Mouse (Mus musculus): ENCODE measurements around the gene Ccnd3. TPM values are rescaled to one million over a fixed set of nuclear protein-coding genes. Genes with fewer than 3 reads are reported as not detected.
A peak's percentile ranks its signal among the peaks of the same experiment; 100 is the strongest.

Ccnd3 gene
- polyA plus RNA-seq, 1 experiment from 2014 or later = 60.6 TPM

GRCm38 (mm10) chr17:47506042-47506441 lies 1.2 kb downstream of the Ccnd3 start:
- WGBS = 91% methylated on average over 1 of the region's 1 CpGs
- H3K27ac ChIP-seq (ENCODE audit: low read depth, low read length) = no peak overlapping the region

DNA sequence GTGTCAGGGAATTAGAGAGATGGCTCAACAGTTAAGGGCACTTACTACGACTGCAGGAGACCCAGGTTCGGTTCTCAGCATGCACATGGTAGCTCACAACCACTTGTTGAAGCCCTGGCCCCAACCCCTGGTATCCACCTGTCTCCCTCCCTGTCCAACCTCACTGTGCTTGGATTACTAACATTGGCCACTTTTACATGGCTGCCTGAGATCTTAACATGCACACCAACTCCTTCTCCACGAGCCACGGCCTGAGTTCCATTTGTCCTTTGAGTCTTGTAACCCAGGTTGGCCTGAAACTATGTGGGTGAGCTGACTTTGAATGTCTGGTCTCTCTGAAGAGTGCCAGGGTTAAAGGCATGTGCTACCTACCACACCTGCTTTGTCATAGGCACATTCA lies 1.8 kb downstream of the Ccnd3 start:
- no peak for ATAC-seq
- Histone ChIP-seq H3K4me3 (ENCODE audit: low read depth, low read length) (no peak overlapping the region), H3K27me3 (replicated peaks; ENCODE audit: control insufficient read depth, insufficient read depth, low read length) (no peaks in the 10 kb centered on the region), H3K9ac (ENCODE audit: low read length) (no peak overlapping the region), H3K36me3 (ENCODE audit: control insufficient read depth, insufficient read depth, low read length) (no peaks in the 10 kb centered on the region), H3K27ac (ENCODE audit: low read depth, low read length) (no peak overlapping the region), H3K9me3 (replicated peaks; ENCODE audit: control insufficient read depth, low read length) (no peaks in the 10 kb centered on the region), H3K4me1 (ENCODE audit: control insufficient read depth, insufficient read depth, low read length) (no peaks in the 10 kb centered on the region; the same call in 1 of the 2 replicates), H3K4me2 (ENCODE audit: low read length) (no peak overlapping the region)
- DNase-seq (ENCODE audit: low spot score) = no peak
- WGBS = 91% methylated on average over 4 of the region's 4 CpGs

More at GRCm38 (mm10) chr17:47506042-47506441, 1.2 kb downstream of the Ccnd3 start:
- Histone ChIP-seq H3K4me1 (ENCODE audit: control insufficient read depth, insufficient read depth, low read length) (peaks cover 6% of the 10 kb centered on the region), H3K27me3 (replicated peaks; ENCODE audit: control insufficient read depth, insufficient read depth, low read length) (no peaks in the 10 kb centered on the region), H3K9ac (ENCODE audit: low read length) (no peak overlapping the region), H3K9me3 (replicated peaks; ENCODE audit: control insufficient read depth, low read length) (no peaks in the 10 kb centered on the region), H3K4me3 (ENCODE audit: low read depth, low read length) (no peak overlapping the region), H3K4me2 (ENCODE audit: low read length) (no peak overlapping the region), H3K36me3 (ENCODE audit: control insufficient read depth, insufficient read depth, low read length) (no peaks in the 10 kb centered on the region)
- ATAC-seq (no peak), DNase-seq (ENCODE audit: low spot score) (no peak)

DNA sequence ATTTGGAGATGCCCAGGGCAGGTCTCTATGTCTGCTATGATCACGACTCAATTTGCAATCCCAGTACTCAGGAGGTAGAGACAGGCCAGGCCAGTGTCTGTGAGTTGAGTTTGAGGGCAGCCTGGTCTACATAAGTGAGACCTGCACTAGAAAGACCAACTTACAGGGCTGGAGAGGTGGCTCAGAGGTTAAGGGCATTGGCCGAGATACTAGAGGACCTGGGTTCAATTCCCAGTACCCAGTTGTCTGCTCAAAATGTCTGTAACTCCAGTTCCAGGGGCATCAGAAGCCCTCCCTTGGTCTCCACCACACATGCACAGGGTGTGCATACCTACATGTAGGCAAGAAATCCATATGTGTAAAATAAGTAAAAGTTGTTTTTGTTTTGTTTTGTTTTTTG lies 2.7 kb downstream of the Ccnd3 start:
- no peaks in the 10 kb centered on the region for H3K27me3 ChIP-seq (replicated peaks; ENCODE audit: control insufficient read depth, insufficient read depth, low read length)
- no peak for ATAC-seq
- no peaks in the 10 kb centered on the region for H3K36me3 ChIP-seq (ENCODE audit: control insufficient read depth, insufficient read depth, low read length)
- DNase-seq (ENCODE audit: low spot score) = no peak
- no peak overlapping the region for H3K9ac ChIP-seq (ENCODE audit: low read length)
- H3K4me2 ChIP-seq (ENCODE audit: low read length) = no peak overlapping the region
- no peaks in the 10 kb centered on the region; the same call in 1 of the 2 replicates for H3K4me1 ChIP-seq (ENCODE audit: control insufficient read depth, insufficient read depth, low read length)
- H3K4me3 ChIP-seq (ENCODE audit: low read depth, low read length) = no peak overlapping the region
- WGBS = 89% methylated on average over 2 of the region's 2 CpGs
- no peaks in the 10 kb centered on the region for H3K9me3 ChIP-seq (replicated peaks; ENCODE audit: control insufficient read depth, low read length)
- H3K27ac ChIP-seq (ENCODE audit: low read depth, low read length) = no peak overlapping the region

DNA sequence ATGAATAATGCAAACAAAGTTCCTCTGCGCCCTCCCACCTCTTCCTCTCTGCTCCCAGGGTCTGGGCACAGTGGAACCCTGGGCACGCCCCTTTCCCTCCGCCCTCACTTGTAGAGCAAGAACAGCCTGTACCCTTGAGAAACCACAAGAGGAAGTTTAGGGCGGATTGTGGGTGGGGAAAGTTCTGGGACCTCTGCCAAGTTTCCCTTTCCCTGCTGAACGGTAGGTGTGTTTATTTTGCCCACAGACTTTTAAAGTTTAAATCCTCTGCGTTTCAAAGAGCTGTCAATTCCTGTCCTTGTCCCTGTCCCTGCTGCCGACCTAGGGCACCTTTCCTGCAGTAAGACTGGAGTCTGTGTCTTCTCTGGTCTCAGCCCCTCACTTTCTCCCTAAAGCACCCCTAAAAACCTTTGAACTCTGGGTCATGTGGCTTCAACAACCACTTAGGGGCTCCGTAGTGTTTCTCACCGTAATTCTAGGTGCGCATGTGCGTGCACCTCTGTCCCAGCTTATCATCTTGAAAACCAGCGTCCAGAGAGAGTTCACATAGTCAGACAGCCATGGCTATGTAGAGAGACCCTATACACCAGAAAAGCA lies 3.3 kb downstream of the Ccnd3 start:
- DNase-seq (ENCODE audit: low spot score) = peak; percentile 73

GRCm38 (mm10) chr17:47509031-47509705 lies 4.3 kb downstream of the Ccnd3 start:
- H3K4me3 ChIP-seq (ENCODE audit: low read depth, low read length) = no peak overlapping the region
- no peaks in the 10 kb centered on the region for H3K27me3 ChIP-seq (replicated peaks; ENCODE audit: control insufficient read depth, insufficient read depth, low read length)
- H3K9ac ChIP-seq (ENCODE audit: low read length) = no peak overlapping the region
- ATAC-seq = no peak
- no peaks in the 10 kb centered on the region for H3K36me3 ChIP-seq (ENCODE audit: control insufficient read depth, insufficient read depth, low read length)
- no peak for DNase-seq (ENCODE audit: low spot score)
- WGBS = 49% methylated on average over 9 of the region's 9 CpGs
- H3K4me2 ChIP-seq (ENCODE audit: low read length) = no peak overlapping the region
- no peaks in the 10 kb centered on the region for H3K9me3 ChIP-seq (replicated peaks; ENCODE audit: control insufficient read depth, low read length)
- H3K27ac ChIP-seq (ENCODE audit: low read depth, low read length) = no peak overlapping the region
- no peaks in the 10 kb centered on the region; the same call in 1 of the 2 replicates for H3K4me1 ChIP-seq (ENCODE audit: control insufficient read depth, insufficient read depth, low read length)

More for the DNA sequence above, 3.3 kb downstream of the Ccnd3 start:
- Histone ChIP-seq H3K4me2 (ENCODE audit: low read length) (no peak overlapping the region), H3K4me3 (ENCODE audit: low read depth, low read length) (no peak overlapping the region), H3K27ac (ENCODE audit: low read depth, low read length) (no peak overlapping the region), H3K36me3 (ENCODE audit: control insufficient read depth, insufficient read depth, low read length) (no peaks in the 10 kb centered on the region), H3K9ac (ENCODE audit: low read length) (no peak overlapping the region), H3K9me3 (replicated peaks; ENCODE audit: control insufficient read depth, low read length) (no peaks in the 10 kb centered on the region), H3K27me3 (replicated peaks; ENCODE audit: control insufficient read depth, insufficient read depth, low read length) (no peaks in the 10 kb centered on the region), H3K4me1 (ENCODE audit: control insufficient read depth, insufficient read depth, low read length) (no peaks in the 10 kb centered on the region; the same call in 1 of the 2 replicates)
- ATAC-seq = no peak
- WGBS = 41% methylated on average over 12 of the region's 12 CpGs

- Histone ChIP-seq H3K4me3 (ENCODE audit: low read depth, low read length) (no peak overlapping the region), H3K36me3 (ENCODE audit: control insufficient read depth, insufficient read depth, low read length) (no peaks in the 10 kb centered on the region), H3K27me3 (replicated peaks; ENCODE audit: control insufficient read depth, insufficient read depth, low read length) (no peaks in the 10 kb centered on the region), H3K9me3 (replicated peaks; ENCODE audit: control insufficient read depth, low read length) (no peaks in the 10 kb centered on the region), H3K4me1 (ENCODE audit: control insufficient read depth, insufficient read depth, low read length) (no peaks in the 10 kb centered on the region), H3K4me2 (ENCODE audit: low read length) (peak overlapping the region; percentile 24; the same call in 1 of the 2 replicates), H3K9ac (ENCODE audit: low read length) (peak overlapping the region; percentile 25; the same call in 1 of the 2 replicates), H3K27ac (ENCODE audit: low read depth, low read length) (no peak overlapping the region)
- ATAC-seq = peak; percentile 92
- 16% methylated on average over 25 of the region's 25 CpGs for WGBS
- DNase-seq (ENCODE audit: low spot score) = peak; percentile 94
These were observed 6.5 kb downstream of the Ccnd3 start for GRCm38 (mm10) chr17:47511111-47512020.

DNA sequence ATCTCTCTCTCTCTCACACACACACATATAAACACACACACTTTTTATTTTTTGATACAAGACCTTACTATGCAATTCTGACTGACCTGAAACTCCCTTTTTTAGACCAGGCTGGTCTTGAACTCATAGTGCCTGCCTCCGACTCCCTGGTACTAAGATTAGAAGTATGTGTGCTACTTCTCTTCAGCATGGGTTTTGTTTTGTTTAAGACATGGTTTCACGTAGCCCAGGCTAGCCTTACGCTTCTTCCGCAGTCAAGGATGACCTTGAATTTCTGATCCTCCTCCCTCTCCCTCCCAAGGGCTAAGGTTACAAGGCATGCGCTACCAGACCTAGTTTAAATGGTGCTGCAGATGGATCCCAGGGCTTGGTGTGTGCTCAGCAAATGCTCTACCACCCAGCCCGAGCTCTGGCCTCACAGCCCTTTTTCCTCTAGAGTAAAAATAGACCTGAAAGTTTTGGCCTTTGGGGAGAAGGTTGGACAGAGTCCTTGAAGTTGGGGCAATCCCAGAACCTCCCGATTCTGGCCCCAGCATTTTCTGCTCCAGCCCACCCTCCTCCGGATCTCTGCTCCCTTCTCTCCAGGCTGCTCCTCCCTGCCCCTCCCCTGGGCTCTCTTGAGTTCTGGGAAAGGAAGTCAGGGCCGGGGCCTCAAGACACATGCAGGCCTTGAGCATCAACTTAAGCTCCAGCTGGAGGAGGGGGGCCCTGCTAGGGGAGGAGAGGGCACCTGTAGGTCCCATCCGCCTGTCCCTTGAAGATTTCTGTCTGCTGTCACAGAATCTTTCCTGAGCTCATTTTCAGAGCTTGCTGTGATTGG lies 8.3 kb downstream of the Ccnd3 start:
- Histone ChIP-seq H3K36me3 (ENCODE audit: control insufficient read depth, insufficient read depth, low read length) (no peaks in the 10 kb centered on the region), H3K27me3 (replicated peaks; ENCODE audit: control insufficient read depth, insufficient read depth, low read length) (no peaks in the 10 kb centered on the region), H3K4me1 (ENCODE audit: control insufficient read depth, insufficient read depth, low read length) (no peaks in the 10 kb centered on the region), H3K9ac (ENCODE audit: low read length) (no peak overlapping the region), H3K4me2 (ENCODE audit: low read length) (no peak overlapping the region), H3K9me3 (replicated peaks; ENCODE audit: control insufficient read depth, low read length) (no peaks in the 10 kb centered on the region), H3K4me3 (ENCODE audit: low read depth, low read length) (no peak overlapping the region), H3K27ac (ENCODE audit: low read depth, low read length) (no peak overlapping the region)
- 78% methylated on average over 10 of the region's 10 CpGs for WGBS
- DNase-seq (ENCODE audit: low spot score) (no peak), ATAC-seq (no peak)

- no peak overlapping the region for H3K27ac ChIP-seq (ENCODE audit: low read depth, low read length)
- H3K4me3 ChIP-seq (ENCODE audit: low read depth, low read length) = no peak overlapping the region
- H3K9me3 ChIP-seq (replicated peaks; ENCODE audit: control insufficient read depth, low read length) = no peaks in the 10 kb centered on the region
- DNase-seq (ENCODE audit: low spot score) = no peak
- no peak overlapping the region for H3K4me2 ChIP-seq (ENCODE audit: low read length)
- no peaks in the 10 kb centered on the region for H3K36me3 ChIP-seq (ENCODE audit: control insufficient read depth, insufficient read depth, low read length)
- no peak for ATAC-seq
- H3K4me1 ChIP-seq (ENCODE audit: control insufficient read depth, insufficient read depth, low read length) = no peaks in the 10 kb centered on the region
- WGBS = 89% methylated on average over 7 of the region's 7 CpGs
- H3K27me3 ChIP-seq (replicated peaks; ENCODE audit: control insufficient read depth, insufficient read depth, low read length) = no peaks in the 10 kb centered on the region
- H3K9ac ChIP-seq (ENCODE audit: low read length) = no peak overlapping the region
These were observed 10.5 kb downstream of the Ccnd3 start for GRCm38 (mm10) chr17:47515180-47515844.
